Mouse (Mus musculus) neural tube, embryonic 14.5 days (tissue): ENCODE measurements around the gene Tle6. TPM values are rescaled to one million over a fixed set of nuclear protein-coding genes. Genes with fewer than 3 reads are reported as not detected.

Experiments
- ATAC-seq: fragments of 200-750 bp; cut with Nextera tagmentation; 2 replicates; pipeline ENCODE4 v1.8.0; 2017; ENCODE audit warnings: low read depth, mild to moderate bottlenecking, moderate TSS enrichment, moderate library complexity
- H3K27ac ChIP-seq: fragments of 300-500 bp; sonication (generic); 2 replicates; pipeline ENCODE4 v1.5.1; 2014; ENCODE audit warnings: low read depth, mild to moderate bottlenecking, control low read depth, low read length, moderate library complexity, mixed read lengths
- H3K27me3 ChIP-seq: fragments of 300-500 bp; sonication (generic); 2 replicates; pipeline ENCODE4 v1.6.1; 2014; ENCODE audit warnings: low read length; ENCODE audit not compliant: control insufficient read depth, insufficient read depth
- H3K36me3 ChIP-seq: fragments of 300-500 bp; sonication (generic); 2 replicates; pipeline ENCODE4 v1.6.1; 2014; ENCODE audit warnings: low read length, mixed read lengths; ENCODE audit not compliant: control insufficient read depth, insufficient read depth
- H3K4me1 ChIP-seq: fragments of 300-500 bp; sonication (generic); 2 replicates; pipeline ENCODE4 v1.6.1; 2014; ENCODE audit warnings: low read length; ENCODE audit not compliant: control insufficient read depth, insufficient read depth
- H3K4me2 ChIP-seq: fragments of 300-500 bp; sonication (generic); 2 replicates; pipeline ENCODE4 v1.6.1; 2014; ENCODE audit warnings: mild to moderate bottlenecking, low read depth, low read length, control low read depth
- H3K4me3 ChIP-seq: fragments of 300-500 bp; sonication (generic); 2 replicates; pipeline ENCODE4 v1.5.1; 2014; ENCODE audit warnings: low read depth, low read length, control low read depth, mixed read lengths
- H3K9ac ChIP-seq: fragments of 300-500 bp; sonication (generic); replicated peaks from 2 replicates; pipeline ENCODE4 v1.6.1; 2014; ENCODE audit warnings: low read depth, mild to moderate bottlenecking, control low read depth, low read length, mixed read lengths
- H3K9me3 ChIP-seq: fragments of 300-500 bp; sonication (generic); 2 replicates; pipeline ENCODE4 v1.6.1; 2016; ENCODE audit warnings: low read length; ENCODE audit not compliant: control insufficient read depth
- WGBS: fragments of 180-500 bp; shearing (Covaris S2); extraction: QIAGEN DNeasy Blood & Tissue Kit; methylation state at CpG from one replicate; pipeline ENCODE4 v1.1.7; 2014; 5-methylcytosine and 5-hydroxymethylcytosine counted together
- polyA plus RNA-seq: library from polyadenylated mRNA; unstranded; fragments of >200 nt; fragmentation: Nextera tagmentation; extraction: Ambion mirVana; gene quantifications from 2 replicates; pipeline ENCODE4 v1.2.1, GENCODE M21; 2014

Gene Tle6
- polyA plus RNA-seq, 1 experiment from 2014 or later, result 6.6 TPM

DNA sequence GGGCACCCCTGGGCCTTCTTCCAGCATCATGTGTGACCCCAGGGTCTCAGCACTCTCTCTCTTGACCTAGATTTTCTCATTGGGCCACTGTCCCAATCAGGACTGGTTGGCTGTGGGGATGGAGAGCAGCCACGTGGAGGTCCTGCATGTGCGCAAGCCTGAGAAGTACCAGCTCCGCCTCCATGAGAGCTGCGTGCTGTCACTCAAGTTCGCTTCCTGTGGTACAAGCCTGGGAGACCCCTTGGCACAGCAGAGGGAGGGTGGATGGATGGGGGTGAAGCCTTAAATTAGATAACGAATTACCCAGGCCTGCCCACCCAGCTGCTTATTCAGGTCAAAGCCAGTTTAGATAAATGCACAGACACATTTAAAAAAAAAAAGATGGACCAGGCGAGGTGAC is 12.1 kb downstream of the Tle6 start:
- 67% methylated on average over 7 of the region's 7 CpGs for WGBS
- Histone ChIP-seq H3K27me3 (peaks cover 10% of the 10 kb centered on the region; the same call in 1 of the 2 replicates), H3K4me2 (no peak overlapping the region), H3K27ac (no peak overlapping the region), H3K9me3 (no peaks in the 10 kb centered on the region), H3K4me3 (no peak overlapping the region), H3K9ac (no peak overlapping the region), H3K36me3 (no peaks in the 10 kb centered on the region), H3K4me1 (no peaks in the 10 kb centered on the region)
- no peak for ATAC-seq

DNA sequence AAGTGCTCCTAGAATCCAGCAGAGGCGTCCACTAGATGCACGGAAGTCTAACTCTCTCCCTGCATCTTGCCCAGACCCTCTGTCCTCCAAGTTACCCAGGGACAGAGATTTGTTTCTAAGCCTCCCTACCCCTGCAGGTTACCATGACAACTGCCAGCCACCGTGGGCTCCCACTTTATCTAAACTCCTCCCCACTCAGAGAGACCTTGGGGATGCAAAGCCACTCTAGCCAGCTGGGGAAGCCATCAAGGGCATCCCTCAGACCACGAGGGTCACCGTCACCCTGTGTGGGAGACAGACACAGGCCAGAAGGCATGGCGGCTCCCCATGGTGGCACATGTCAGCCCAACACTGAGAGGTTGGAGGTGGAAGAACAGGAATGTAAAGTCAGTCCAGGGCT is 17.5 kb downstream of the Tle6 start:
- Histone ChIP-seq H3K9ac (no peak overlapping the region), H3K4me2 (no peak overlapping the region), H3K36me3 (no peaks in the 10 kb centered on the region), H3K4me1 (no peaks in the 10 kb centered on the region), H3K9me3 (no peaks in the 10 kb centered on the region), H3K27me3 (peaks cover 23% of the 10 kb centered on the region), H3K27ac (no peak overlapping the region), H3K4me3 (no peak overlapping the region)
- WGBS, result 43% methylated on average over 6 of the region's 6 CpGs
- no peak for ATAC-seq

DNA sequence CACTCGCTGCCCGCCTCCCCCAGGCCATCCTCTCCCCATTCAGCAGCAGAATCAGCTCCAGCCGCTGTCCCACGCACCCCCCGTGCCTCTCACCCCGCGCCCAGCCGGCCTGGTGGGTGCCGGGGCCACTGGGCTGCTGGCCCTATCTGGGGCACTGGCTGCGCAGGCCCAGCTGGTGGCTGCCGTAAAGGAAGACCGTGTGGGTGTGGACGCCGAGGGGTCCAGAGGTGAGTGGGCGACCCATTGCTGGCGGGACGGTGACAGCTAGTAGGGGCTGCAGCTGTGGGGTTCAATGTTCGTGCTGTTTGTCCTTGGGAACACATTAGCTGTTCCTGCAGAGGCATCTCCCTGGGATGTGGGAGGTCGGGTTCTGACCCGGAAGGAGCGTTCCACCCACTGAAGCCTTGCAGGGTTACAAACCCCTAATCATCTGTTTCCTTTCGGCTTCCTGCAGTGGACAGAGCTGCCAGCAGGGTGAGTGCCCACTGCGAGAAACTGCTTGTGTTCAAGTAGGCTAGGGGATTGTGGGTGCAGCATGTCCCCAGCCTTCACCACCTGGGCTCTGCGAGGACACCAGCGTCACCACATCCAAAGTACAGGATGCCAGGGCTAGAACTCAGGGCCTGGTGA is 20.3 kb downstream of the Tle6 start:
- no peaks in the 10 kb centered on the region for H3K36me3 ChIP-seq
- H3K4me1 ChIP-seq, result peaks cover under 1% of the 10 kb centered on the region; the same call in 1 of the 2 replicates
- H3K9me3 ChIP-seq, result no peaks in the 10 kb centered on the region
- no peak overlapping the region for H3K4me3 ChIP-seq
- H3K27ac ChIP-seq, result no peak overlapping the region
- H3K9ac ChIP-seq, result 0 out of 2 replicates have a peak overlapping the region, but pooled peaks have one; percentile 11
- no peak for ATAC-seq
- H3K27me3 ChIP-seq, result peaks cover 24% of the 10 kb centered on the region
- 55% methylated on average over 25 of the region's 25 CpGs for WGBS
- H3K4me2 ChIP-seq, result no peak overlapping the region

DNA sequence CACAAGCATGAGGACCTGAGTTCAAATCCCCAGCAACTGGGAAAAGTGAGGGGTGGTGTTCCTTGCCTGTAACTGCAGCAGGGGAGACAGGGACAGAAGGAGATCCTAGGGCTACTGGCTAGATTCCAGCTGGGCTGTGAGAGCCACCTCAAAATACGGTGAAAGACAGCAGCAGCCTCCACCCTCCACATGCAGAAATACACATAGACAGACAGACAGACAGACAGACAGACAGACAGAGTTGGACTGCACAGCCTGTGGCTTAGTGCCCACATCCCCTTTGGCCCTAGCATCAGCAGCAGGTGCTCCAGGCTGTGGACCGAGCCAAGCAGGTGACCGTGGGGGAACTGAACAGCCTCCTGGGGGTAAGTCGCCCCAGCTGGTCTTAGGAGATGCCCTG is 20.9 kb downstream of the Tle6 start:
- ATAC-seq, result no peak
- no peak overlapping the region for H3K9ac ChIP-seq
- no peak overlapping the region for H3K27ac ChIP-seq
- no peak overlapping the region for H3K4me2 ChIP-seq
- peaks cover 5% of the 10 kb centered on the region; the same call in 1 of the 2 replicates for H3K4me1 ChIP-seq
- 72% methylated on average over 4 of the region's 4 CpGs for WGBS
- H3K27me3 ChIP-seq, result peaks cover 20% of the 10 kb centered on the region
- no peak overlapping the region for H3K4me3 ChIP-seq
- no peaks in the 10 kb centered on the region for H3K36me3 ChIP-seq
- H3K9me3 ChIP-seq, result no peaks in the 10 kb centered on the region

DNA sequence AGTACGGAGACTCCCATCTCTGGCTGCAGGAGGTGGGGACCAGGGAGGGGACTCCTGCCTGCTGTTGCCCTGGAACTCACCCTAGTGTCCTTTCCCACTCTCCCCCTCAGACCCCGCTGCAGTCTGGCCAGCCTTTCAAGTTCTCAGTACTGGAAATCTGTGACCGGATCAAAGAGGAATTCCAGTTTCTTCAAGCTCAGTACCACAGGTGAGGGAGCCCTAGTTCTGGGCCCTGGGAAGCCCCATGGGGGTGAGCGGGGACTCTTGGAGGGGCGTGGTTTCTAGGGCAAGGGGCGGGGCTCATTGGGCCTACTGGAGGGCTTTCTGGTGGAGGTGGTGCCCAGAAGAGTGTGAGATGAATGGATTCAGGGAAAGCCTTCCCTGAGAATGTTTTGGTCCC is 25.2 kb downstream of the Tle6 start:
- H3K9ac ChIP-seq, result peak overlapping the region; percentile 77
- H3K4me3 ChIP-seq, result peak overlapping the region; percentile 51
- peak overlapping the region; percentile 67 for H3K4me2 ChIP-seq
- ATAC-seq, result no peak
- 0 out of 2 replicates have a peak overlapping the region, but pooled peaks have one; percentile 28 for H3K27ac ChIP-seq
- H3K4me1 ChIP-seq, result peaks cover 17% of the 10 kb centered on the region
- no peaks in the 10 kb centered on the region for H3K36me3 ChIP-seq
- no peaks in the 10 kb centered on the region for H3K9me3 ChIP-seq
- WGBS, result under 1% methylated on average over 6 of the region's 6 CpGs
- H3K27me3 ChIP-seq, result peaks cover 18% of the 10 kb centered on the region

DNA sequence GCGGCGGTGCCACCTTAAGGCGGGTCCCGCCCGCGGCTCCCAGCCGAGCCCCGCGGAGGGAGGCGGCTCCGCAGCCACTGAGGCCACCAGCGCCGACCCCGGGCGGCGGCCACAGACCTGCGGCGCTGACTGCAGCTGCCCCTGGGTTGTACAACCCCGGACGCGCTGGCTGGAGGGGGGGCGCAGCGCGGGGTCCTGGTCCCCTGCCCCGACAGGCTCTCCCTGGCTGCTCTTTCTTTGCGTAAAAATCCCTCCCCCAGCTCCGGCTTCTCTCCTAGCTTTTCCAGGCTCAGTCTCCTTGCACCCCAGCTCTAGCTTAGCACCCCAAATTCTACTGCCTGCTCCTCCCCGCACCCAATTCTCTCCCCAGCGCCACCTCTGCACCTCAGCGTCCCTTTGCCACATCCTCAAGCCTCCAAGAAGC is 25.7 kb downstream of the Tle6 start:
- Histone ChIP-seq H3K9me3 (no peaks in the 10 kb centered on the region), H3K36me3 (no peaks in the 10 kb centered on the region), H3K27ac (0 out of 2 replicates have a peak overlapping the region, but pooled peaks have one; percentile 28), H3K9ac (peak overlapping the region; percentile 77), H3K4me2 (peak overlapping the region; percentile 67), H3K27me3 (peaks cover 15% of the 10 kb centered on the region), H3K4me3 (peak overlapping the region; percentile 51), H3K4me1 (peaks cover 18% of the 10 kb centered on the region)
- WGBS, result under 1% methylated on average over 26 of the region's 30 CpGs
- no peak for ATAC-seq

DNA sequence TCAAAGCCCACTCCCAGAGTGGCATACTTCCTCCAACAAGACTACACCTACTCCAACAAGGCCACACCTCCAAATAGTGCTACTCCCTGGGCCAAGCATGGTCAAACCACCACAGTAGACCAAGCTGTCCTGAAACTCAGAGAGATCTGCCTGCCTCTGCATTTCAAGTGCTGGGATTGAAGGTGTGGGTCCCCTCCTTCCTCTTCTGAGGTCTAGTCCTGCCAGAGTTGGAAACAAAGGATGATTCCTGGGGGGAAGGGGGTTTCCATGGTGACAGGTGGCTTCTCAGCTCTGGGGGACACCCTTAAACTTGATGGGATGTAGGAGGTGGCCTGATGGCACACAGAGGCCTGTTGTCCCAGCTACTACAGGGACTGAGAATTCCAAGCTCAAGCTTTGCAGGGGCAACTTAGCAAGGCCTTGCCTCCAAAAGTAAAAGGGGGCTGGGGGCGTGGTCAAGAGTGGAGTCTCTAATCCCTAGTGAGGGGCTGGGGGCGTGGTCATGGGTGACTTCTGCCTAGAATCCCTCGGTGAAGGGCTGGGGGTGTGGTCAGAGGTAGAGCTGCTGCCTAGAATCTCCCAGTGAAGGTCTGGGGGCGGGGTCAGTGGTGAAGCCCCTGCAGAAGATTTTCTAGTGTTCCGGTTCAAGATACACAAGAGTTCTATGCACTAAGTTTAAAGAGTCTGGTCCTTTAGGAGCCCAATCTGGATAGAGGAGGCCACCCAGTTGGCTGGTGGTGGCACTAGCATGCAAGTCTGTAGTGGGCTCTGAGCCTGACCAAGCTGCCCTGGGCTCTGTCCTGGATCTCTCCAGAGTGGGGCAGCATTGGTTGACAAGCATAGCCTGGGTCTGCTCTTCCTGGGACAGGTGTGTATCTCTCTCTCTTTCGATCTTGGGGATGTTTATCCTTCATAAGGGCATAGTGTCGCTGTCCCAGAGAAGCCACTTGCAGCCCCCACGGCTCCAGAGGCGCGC is 26.5 kb downstream of the Tle6 start, which contains the start of gene Tle2:
TSS of gene Tle2 (plus strand) at position 481 of the 976 bp plus-strand sequence.
- H3K4me1 ChIP-seq, result peaks cover 25% of the 10 kb centered on the region
- peaks cover 15% of the 10 kb centered on the region for H3K27me3 ChIP-seq

DNA sequence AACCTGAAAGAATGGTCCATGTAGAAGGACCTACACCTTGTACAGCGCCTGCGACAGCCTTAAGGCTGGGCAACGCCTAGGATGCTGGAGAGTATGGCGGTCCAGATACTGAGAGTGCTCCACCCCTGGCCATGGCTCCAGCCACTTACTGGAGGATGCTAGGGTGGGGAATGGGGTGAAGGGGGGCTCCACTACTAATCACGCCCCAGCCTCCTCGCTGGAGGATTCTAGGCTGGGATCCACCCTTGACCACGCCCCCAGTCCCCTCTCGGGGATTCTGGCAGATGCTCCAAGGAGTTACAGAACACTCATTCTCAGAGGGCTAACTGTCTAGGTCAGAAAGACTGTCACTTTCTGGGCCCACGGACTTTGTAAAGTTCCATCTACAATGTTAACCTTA is 27.9 kb downstream of the Tle6 start:
- H3K9ac ChIP-seq, result no peak overlapping the region
- H3K4me2 ChIP-seq, result no peak overlapping the region
- H3K36me3 ChIP-seq, result no peaks in the 10 kb centered on the region
- no peak overlapping the region for H3K27ac ChIP-seq
- H3K4me1 ChIP-seq, result peaks cover 35% of the 10 kb centered on the region
- H3K9me3 ChIP-seq, result no peaks in the 10 kb centered on the region
- H3K27me3 ChIP-seq, result peaks cover 11% of the 10 kb centered on the region; the same call in 1 of the 2 replicates
- no peak overlapping the region for H3K4me3 ChIP-seq
- 9% methylated on average over 9 of the region's 9 CpGs for WGBS
- no peak for ATAC-seq

More for the DNA sequence above, 26.5 kb downstream of the Tle6 start, which contains the start of gene Tle2:
- no peaks in the 10 kb centered on the region for H3K36me3 ChIP-seq
- H3K4me2 ChIP-seq, result peak within 1 kb of the TSS; percentile 67
- 0 out of 2 replicates have a peak within 1 kb of the TSS, but pooled peaks have one; percentile 28 for H3K27ac ChIP-seq
- no peaks in the 10 kb centered on the region for H3K9me3 ChIP-seq
- WGBS, result 26% methylated on average over 10 of the region's 10 CpGs
- ATAC-seq, result no peak
- peak within 1 kb of the TSS; percentile 51 for H3K4me3 ChIP-seq
- peak within 1 kb of the TSS; percentile 77 for H3K9ac ChIP-seq
